Mouse (Mus musculus) midbrain, postnatal 0 days (tissue): ENCODE measurements around the gene Cfd. TPM values are rescaled to one million over a fixed set of nuclear protein-coding genes. Genes with fewer than 3 reads are reported as not detected.

Experiments used
- ATAC-seq: fragments of 200-750 bp; cut with Nextera tagmentation; 2 replicates; pipeline ENCODE4 v1.8.0; 2017; ENCODE audit warnings: moderate number of reproducible peaks, mild to moderate bottlenecking, moderate TSS enrichment, moderate library complexity; ENCODE audit not compliant: low FRiP score
- DNase-seq: peaks from one replicate; pipeline ENCODE4 v3.0.0-alpha.2; 2015; ENCODE audit warnings: low spot score
- H3K27ac ChIP-seq: fragments of 300-500 bp; sonication (generic); 2 replicates; pipeline ENCODE4 v1.5.1; 2014; ENCODE audit warnings: low read depth, mild to moderate bottlenecking, low read length, mixed read lengths
- H3K27me3 ChIP-seq: fragments of 300-500 bp; sonication (generic); 2 replicates; pipeline ENCODE4 v1.6.1; 2014; ENCODE audit warnings: low read length, control low read depth, mixed read lengths; ENCODE audit not compliant: insufficient read depth
- H3K36me3 ChIP-seq: fragments of 300-500 bp; sonication (generic); 2 replicates; pipeline ENCODE4 v1.6.1; 2014; ENCODE audit warnings: low read length, control low read depth, mixed read lengths; ENCODE audit not compliant: insufficient read depth
- H3K4me1 ChIP-seq: fragments of 300-500 bp; sonication (generic); 2 replicates; pipeline ENCODE4 v1.6.1; 2014; ENCODE audit warnings: mild to moderate bottlenecking, control low read depth, antibody characterized with exemption, low read length, mixed read lengths; ENCODE audit not compliant: insufficient read depth
- H3K4me2 ChIP-seq: fragments of 300-500 bp; sonication (generic); 2 replicates; pipeline ENCODE4 v1.6.1; 2014; ENCODE audit warnings: low read depth, mild to moderate bottlenecking, low read length, mixed read lengths; ENCODE audit not compliant: poor library complexity, severe bottlenecking
- H3K4me3 ChIP-seq: fragments of 300-500 bp; sonication (generic); 2 replicates; pipeline ENCODE4 v1.5.1; 2014; ENCODE audit warnings: low read depth, mild to moderate bottlenecking, low read length, moderate library complexity
- H3K9ac ChIP-seq: fragments of 300-500 bp; sonication (generic); replicated peaks from 2 replicates; pipeline ENCODE4 v1.6.1; 2014; ENCODE audit warnings: mild to moderate bottlenecking, low read length, moderate library complexity, mixed read lengths; ENCODE audit not compliant: poor library complexity, severe bottlenecking
- H3K9me3 ChIP-seq: fragments of 300-500 bp; sonication (generic); 2 replicates; pipeline ENCODE4 v1.6.1; 2016; ENCODE audit warnings: low read length, control low read depth
- CTCF ChIP-seq: IDR thresholded peaks from 2 replicates; pipeline ENCODE4 v1.5.1; 2016; ENCODE audit warnings: antibody characterized with exemption, mild to moderate bottlenecking
- WGBS: fragments of 180-500 bp; shearing (Covaris S2); extraction: QIAGEN DNeasy Blood & Tissue Kit; methylation state at CpG from one replicate; pipeline ENCODE4 v1.1.7; 2014; 5-methylcytosine and 5-hydroxymethylcytosine counted together
- polyA plus RNA-seq: library from polyadenylated mRNA; unstranded; fragments of >200 nt; fragmentation: Nextera tagmentation; extraction: Ambion mirVana; gene quantifications from 2 replicates; pipeline ENCODE4 v1.2.1, GENCODE M21; 2015
- total RNA-seq: library from RNA; depleted of rRNA; stranded (reverse); fragments of >200 nt; gene quantifications from 2 replicates; pipeline ENCODE4 v1.2.3, GENCODE M21; 2014; rRNA removed

Gene Cfd
- total RNA-seq (not detected in 2 replicates), polyA plus RNA-seq (not detected in 2 replicates)

DNA sequence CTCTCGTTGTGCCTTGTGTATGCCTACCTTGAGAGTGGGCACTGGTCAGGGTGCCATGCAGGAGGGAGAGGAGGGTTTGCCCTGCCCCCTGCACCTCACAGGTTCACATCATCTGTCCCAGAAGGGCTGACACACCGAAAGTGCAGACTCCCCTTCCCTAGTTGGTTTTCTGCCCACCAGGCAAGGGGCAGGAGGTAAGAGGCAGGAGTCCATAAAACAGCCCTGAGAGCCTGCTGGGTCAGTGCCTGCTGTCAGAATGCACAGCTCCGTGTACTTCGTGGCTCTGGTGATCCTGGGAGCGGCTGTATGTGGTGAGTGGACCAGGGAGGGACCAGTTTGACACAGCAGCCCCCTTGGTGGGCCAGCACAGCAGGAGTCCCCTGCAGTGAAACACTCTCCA, at the start of gene Cfd:
Cfd (plus strand) TSS at position 184 of the 400 bp plus-strand sequence.
- Histone ChIP-seq H3K9ac (no peak within 1 kb of the TSS), H3K9me3 (no peaks in the 10 kb centered on the region), H3K27me3 (no peaks in the 10 kb centered on the region), H3K4me1 (no peaks in the 10 kb centered on the region), H3K27ac (no peak within 1 kb of the TSS), H3K4me3 (no peak within 1 kb of the TSS), H3K36me3 (peaks cover 10% of the 10 kb centered on the region; the same call in 1 of the 2 replicates), H3K4me2 (no peak within 1 kb of the TSS)
- no peak for TF ChIP-seq CTCF
- DNase-seq (no peak), ATAC-seq (no peak)
- WGBS: 33% methylated on average over 5 of the region's 5 CpGs

DNA sequence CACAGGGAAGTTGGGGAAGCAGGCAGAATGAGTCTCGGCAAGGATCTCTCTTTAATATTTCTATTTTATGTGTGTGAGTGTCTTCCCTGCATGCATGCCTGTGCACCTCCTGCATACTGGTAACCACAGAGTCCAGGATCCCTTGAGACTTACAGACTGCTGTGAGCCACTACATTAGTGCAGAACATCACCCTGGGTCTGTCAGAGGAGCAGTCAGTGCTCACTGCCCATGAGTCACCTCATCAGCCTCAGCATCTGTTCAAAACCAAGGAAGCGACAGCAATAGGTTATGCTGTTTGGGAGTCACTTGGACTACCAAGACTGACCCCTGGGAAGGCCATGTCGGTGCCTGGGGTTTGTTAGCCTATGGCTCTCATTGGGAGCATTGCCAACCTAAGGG, 48.3 kb upstream of the Cfd start:
- H3K27ac ChIP-seq: no peak overlapping the region
- H3K9ac ChIP-seq: no peak overlapping the region
- H3K27me3 ChIP-seq: no peaks in the 10 kb centered on the region
- H3K9me3 ChIP-seq: no peaks in the 10 kb centered on the region
- no peak overlapping the region for H3K4me3 ChIP-seq
- ATAC-seq (no peak), DNase-seq (no peak)
- H3K4me2 ChIP-seq: no peak overlapping the region
- WGBS: 69% methylated on average over 3 of the region's 3 CpGs
- H3K36me3 ChIP-seq: no peaks in the 10 kb centered on the region
- H3K4me1 ChIP-seq: no peaks in the 10 kb centered on the region
- no peak for TF ChIP-seq CTCF

- Histone ChIP-seq H3K4me2 (no peak overlapping the region), H3K27ac (no peak overlapping the region), H3K36me3 (no peaks in the 10 kb centered on the region), H3K9ac (no peak overlapping the region), H3K27me3 (no peaks in the 10 kb centered on the region), H3K4me3 (no peak overlapping the region), H3K4me1 (no peaks in the 10 kb centered on the region), H3K9me3 (no peaks in the 10 kb centered on the region)
- no peak for TF ChIP-seq CTCF
- DNase-seq (no peak), ATAC-seq (no peak)
- WGBS: 53% methylated on average over 6 of the region's 6 CpGs
Measured at GRCm38 (mm10) chr10:79843476-79843875, 47.2 kb upstream of the Cfd start.

DNA sequence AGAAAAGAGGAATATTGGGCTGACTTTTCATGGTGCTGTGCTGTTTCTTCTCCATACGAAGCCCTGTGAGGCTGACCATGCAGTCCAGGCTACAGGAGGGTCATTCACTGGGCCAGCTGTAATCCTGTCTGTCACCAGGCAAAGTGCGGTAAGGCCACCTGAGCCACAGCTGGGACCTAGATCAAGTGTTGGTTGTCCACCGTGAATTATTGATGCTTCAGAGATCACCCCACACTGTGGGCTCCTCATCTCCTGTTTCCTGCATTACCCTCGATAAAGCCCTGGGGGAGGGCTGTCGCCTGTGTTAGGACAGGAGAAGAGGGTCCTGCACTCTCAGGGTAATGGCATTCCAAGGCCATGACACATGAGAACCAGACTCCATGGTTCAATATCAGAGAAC, 44.1 kb upstream of the Cfd start:
- ATAC-seq (no peak), DNase-seq (no peak)
- Histone ChIP-seq H3K27me3 (no peaks in the 10 kb centered on the region), H3K4me2 (no peak overlapping the region), H3K4me1 (peaks cover 3% of the 10 kb centered on the region), H3K4me3 (no peak overlapping the region), H3K36me3 (no peaks in the 10 kb centered on the region), H3K9me3 (no peaks in the 10 kb centered on the region), H3K9ac (no peak overlapping the region), H3K27ac (no peak overlapping the region)
- 73% methylated on average over 5 of the region's 5 CpGs for WGBS
- TF ChIP-seq CTCF: no peak

GRCm38 (mm10) chr10:79849941-79850628, 40.6 kb upstream of the Cfd start:
- no peak overlapping the region for H3K4me2 ChIP-seq
- ATAC-seq: no peak
- H3K27ac ChIP-seq: no peak overlapping the region
- 82% methylated on average over 8 of the region's 8 CpGs for WGBS
- H3K9ac ChIP-seq: no peak overlapping the region
- no peaks in the 10 kb centered on the region for H3K9me3 ChIP-seq
- peaks cover 18% of the 10 kb centered on the region for H3K4me1 ChIP-seq
- TF ChIP-seq CTCF: no peak
- H3K27me3 ChIP-seq: no peaks in the 10 kb centered on the region
- DNase-seq: no peak
- no peak overlapping the region for H3K4me3 ChIP-seq
- no peaks in the 10 kb centered on the region for H3K36me3 ChIP-seq

DNA sequence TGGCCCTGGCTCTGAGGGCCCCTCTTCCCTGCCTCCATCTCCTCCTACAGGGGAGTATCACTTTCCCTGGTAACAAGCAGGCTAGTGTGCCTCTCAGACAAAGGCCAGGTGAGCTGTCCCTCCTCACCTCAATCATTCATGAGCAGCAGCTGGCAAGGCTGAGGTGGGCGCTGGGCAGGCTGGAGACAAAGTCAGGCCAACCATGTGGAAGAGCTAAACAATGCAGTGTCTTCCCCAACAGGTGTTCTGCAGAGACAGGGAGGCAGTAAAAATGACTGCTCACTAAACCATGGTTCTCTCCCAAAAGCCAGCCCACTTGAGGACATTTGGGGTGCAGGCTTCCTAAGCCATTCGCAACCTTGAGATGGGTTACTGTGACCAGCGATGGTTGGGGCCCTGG, 39.0 kb upstream of the Cfd start:
- peak overlapping the region; percentile 99 for H3K27ac ChIP-seq
- H3K9me3 ChIP-seq: no peaks in the 10 kb centered on the region
- no peak overlapping the region for H3K4me2 ChIP-seq
- TF ChIP-seq CTCF: no peak
- no peaks in the 10 kb centered on the region for H3K36me3 ChIP-seq
- no peak for DNase-seq
- peaks cover 30% of the 10 kb centered on the region for H3K4me1 ChIP-seq
- H3K4me3 ChIP-seq: no peak overlapping the region
- H3K27me3 ChIP-seq: no peaks in the 10 kb centered on the region
- WGBS: 83% methylated on average over 3 of the region's 3 CpGs
- H3K9ac ChIP-seq: no peak overlapping the region
- ATAC-seq: no peak
